Mouse (Mus musculus) forebrain, embryonic 14.5 days (tissue): ENCODE results near the gene Ucma. TPM values are rescaled to one million over a fixed set of nuclear protein-coding genes. Genes with fewer than 3 reads are reported as not detected.

Source experiments
- ATAC-seq: fragments of 200-750 bp; cut with Nextera tagmentation; 2 replicates; pipeline ENCODE4 v1.8.0; 2017; ENCODE audit warnings: mild to moderate bottlenecking, moderate library complexity
- DNase-seq: peaks from one replicate; pipeline ENCODE4 v3.0.0-alpha.2; 2015; ENCODE audit warnings: low spot score
- H3K27ac ChIP-seq: fragments of 300-500 bp; sonication (generic); 2 replicates; pipeline ENCODE4 v1.5.1; 2014; ENCODE audit warnings: low read depth, mild to moderate bottlenecking, control low read depth, low read length, moderate library complexity
- H3K27me3 ChIP-seq: fragments of 300-500 bp; sonication (generic); replicated peaks from 2 replicates; pipeline ENCODE4 v1.6.1; 2014; ENCODE audit warnings: low read length, control low read depth, mixed read lengths; ENCODE audit not compliant: control insufficient read depth, insufficient read depth
- H3K36me3 ChIP-seq: fragments of 300-500 bp; sonication (generic); 2 replicates; pipeline ENCODE4 v1.6.1; 2014; ENCODE audit warnings: low read length, control low read depth; ENCODE audit not compliant: control insufficient read depth, insufficient read depth
- H3K4me1 ChIP-seq: fragments of 300-500 bp; sonication (generic); 2 replicates; pipeline ENCODE4 v1.6.1; 2014; ENCODE audit warnings: antibody characterized with exemption, low read length, control low read depth; ENCODE audit not compliant: control insufficient read depth, insufficient read depth
- H3K4me2 ChIP-seq: fragments of 300-500 bp; sonication (generic); 2 replicates; pipeline ENCODE4 v1.6.1; 2014; ENCODE audit warnings: mild to moderate bottlenecking, control low read depth, low read length
- H3K4me3 ChIP-seq: fragments of 300-500 bp; sonication (generic); 2 replicates; pipeline ENCODE4 v1.5.1; 2014; ENCODE audit warnings: low read depth, low read length, control low read depth
- H3K9ac ChIP-seq: fragments of 300-500 bp; sonication (generic); 2 replicates; pipeline ENCODE4 v1.6.1; 2014; ENCODE audit warnings: mild to moderate bottlenecking, low read length, control low read depth, moderate library complexity
- H3K9me3 ChIP-seq: fragments of 300-500 bp; sonication (generic); replicated peaks from 2 replicates; pipeline ENCODE4 v1.6.1; 2016; ENCODE audit warnings: low read length, control low read depth, mixed read lengths; ENCODE audit not compliant: control insufficient read depth
- WGBS: fragments of 180-500 bp; shearing (Covaris S2); extraction: QIAGEN DNeasy Blood & Tissue Kit; methylation state at CpG from one replicate; pipeline ENCODE4 v1.1.7; 2014; 5-methylcytosine and 5-hydroxymethylcytosine counted together
- polyA plus RNA-seq: library from polyadenylated mRNA; unstranded; fragments of >200 nt; fragmentation: Nextera tagmentation; extraction: Ambion mirVana; gene quantifications from 2 replicates; pipeline ENCODE4 v1.2.1, GENCODE M21; 2014

Gene Ucma
- polyA plus RNA-seq, 1 experiment from 2014 or later = 0.34 TPM

DNA sequence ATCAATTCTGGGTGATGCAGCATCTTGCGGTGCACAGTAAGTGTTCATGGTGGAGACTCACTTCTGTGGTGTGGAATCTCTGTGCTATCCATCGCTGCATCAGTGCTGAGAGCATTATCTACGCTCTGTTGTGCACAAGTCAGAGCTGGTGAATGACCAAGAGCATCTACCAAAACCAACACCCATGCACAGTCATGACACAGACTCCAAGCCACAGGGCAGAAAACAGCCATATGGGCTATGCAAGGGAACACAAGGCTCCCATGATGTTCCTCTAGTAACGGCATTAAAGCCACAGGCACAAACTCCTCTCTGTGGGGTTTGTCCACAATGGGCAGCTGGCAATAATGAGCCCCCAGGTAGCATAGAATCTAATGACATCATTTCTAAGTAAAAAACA, 53.9 kb downstream of the Ucma start:
- ATAC-seq = no peak
- H3K9me3 ChIP-seq = no peaks in the 10 kb centered on the region
- WGBS = 89% methylated on average over 4 of the region's 4 CpGs
- no peaks in the 10 kb centered on the region for H3K4me1 ChIP-seq
- DNase-seq = no peak
- H3K4me2 ChIP-seq = no peak overlapping the region
- H3K9ac ChIP-seq = no peak overlapping the region
- H3K27ac ChIP-seq = no peak overlapping the region
- no peak overlapping the region for H3K4me3 ChIP-seq
- H3K27me3 ChIP-seq = no peaks in the 10 kb centered on the region
- no peaks in the 10 kb centered on the region for H3K36me3 ChIP-seq

DNA sequence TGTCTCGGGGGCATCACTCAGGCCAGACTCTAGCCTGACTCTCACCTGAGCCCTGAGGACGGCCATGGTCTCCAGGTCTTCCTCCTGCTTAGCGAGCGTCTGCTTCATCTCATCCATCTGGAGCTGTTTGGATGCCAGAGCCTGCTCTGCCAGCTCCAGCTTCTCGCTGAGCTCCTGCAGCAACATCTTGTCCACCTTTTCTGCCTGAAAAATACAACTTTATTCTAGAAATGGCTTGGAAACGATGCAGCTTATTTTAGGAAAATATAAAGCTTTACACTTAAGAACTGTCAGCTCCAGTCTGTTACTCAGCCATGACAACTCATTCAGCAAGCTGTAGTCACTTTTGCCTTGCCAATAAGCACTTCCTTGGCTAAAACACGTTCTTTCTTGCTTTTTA, 55.3 kb downstream of the Ucma start:
- no peak overlapping the region for H3K27ac ChIP-seq
- H3K4me3 ChIP-seq = no peak overlapping the region
- ATAC-seq (no peak), DNase-seq (peak; percentile 31)
- H3K4me1 ChIP-seq = no peaks in the 10 kb centered on the region
- no peaks in the 10 kb centered on the region for H3K36me3 ChIP-seq
- H3K27me3 ChIP-seq = no peaks in the 10 kb centered on the region
- H3K4me2 ChIP-seq = no peak overlapping the region
- H3K9ac ChIP-seq = no peak overlapping the region
- no peaks in the 10 kb centered on the region for H3K9me3 ChIP-seq
- WGBS = 81% methylated on average over 7 of the region's 7 CpGs

DNA sequence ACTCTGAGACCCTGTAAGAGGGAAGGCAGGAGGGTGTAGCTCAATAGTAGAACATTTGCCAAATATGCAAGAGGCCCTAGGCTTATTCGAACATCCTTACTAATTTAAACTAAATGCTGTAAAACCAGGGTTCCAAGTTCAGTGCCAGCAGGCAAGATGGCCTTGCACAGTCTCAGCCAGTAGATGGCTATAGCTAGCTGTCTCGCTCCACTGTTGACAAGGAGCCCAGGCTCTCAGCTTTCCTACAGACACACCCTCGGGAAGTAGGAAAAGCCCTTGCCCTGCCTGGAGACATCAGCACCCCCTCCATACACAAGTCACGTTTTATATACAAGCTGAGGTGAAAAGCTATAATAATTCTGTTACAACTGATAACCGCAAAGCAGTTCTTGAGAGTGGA, 56.7 kb downstream of the Ucma start:
- DNase-seq (no peak), ATAC-seq (no peak)
- H3K27ac ChIP-seq = no peak overlapping the region
- no peaks in the 10 kb centered on the region for H3K36me3 ChIP-seq
- H3K9me3 ChIP-seq = no peaks in the 10 kb centered on the region
- H3K4me2 ChIP-seq = no peak overlapping the region
- no peak overlapping the region for H3K9ac ChIP-seq
- peaks cover under 1% of the 10 kb centered on the region; the same call in 1 of the 2 replicates for H3K4me1 ChIP-seq
- no peaks in the 10 kb centered on the region for H3K27me3 ChIP-seq
- H3K4me3 ChIP-seq = no peak overlapping the region
- WGBS = 84% methylated on average over 5 of the region's 5 CpGs

DNA sequence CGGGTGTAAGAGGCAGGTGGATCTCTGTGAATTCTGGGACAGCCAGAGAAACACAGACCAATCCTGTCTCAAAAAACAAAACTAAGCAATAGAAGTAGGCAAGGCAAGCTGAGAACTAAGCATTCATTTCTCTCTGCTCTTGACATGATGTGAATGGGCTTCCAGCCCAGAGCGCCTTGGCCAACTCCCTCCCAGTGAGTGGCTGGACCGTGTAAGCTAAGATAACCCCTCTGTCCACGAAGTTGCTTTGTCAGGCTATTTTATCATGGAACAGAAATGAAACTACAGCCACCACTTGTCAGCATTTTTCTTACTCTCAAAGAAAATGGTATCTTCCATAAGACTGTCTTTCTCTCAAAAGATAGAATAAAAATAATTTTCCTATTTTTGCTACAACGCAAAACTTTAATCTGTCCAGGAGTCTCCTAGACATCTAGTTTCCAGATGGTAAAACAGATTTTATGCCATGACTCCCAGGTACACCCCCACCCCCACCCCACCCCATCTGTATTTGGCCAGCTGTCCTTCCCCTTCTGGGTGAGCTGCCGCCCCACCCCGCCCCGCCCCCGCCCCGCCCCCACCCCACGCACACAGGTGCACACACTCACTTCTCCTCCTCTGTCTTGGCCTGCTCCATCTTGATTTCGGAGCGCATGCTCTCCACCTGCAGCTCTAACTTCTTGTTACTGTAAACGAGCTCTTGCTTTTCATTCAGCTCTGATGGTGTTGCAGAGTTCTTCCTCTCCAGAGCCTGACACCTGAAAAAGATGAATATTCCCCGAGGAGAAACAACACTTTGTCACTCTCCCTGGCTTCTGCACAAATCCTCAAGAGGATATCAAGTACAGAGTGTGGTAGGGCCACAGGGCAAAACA, 57.9 kb downstream of the Ucma start:
- no peak for ATAC-seq
- DNase-seq = no peak
- H3K9ac ChIP-seq = no peak overlapping the region

DNA sequence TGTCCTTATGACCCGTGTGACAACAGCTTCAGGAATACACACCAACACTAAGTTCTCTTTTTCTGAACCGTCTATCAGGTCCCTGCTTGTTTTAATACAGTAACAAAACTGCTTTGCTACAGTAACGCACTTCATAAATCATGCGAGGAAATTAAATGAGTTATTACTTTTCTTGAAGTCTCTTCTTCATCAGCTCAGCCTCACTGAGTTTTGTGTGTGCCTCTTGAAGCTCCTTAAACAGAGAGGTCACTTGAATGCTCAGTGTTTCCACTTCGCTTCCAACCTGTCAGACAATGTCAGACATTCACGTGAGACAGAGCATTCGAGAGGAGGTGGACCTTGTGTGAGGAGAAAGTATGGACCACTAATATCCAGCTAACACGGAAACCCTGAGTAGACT, 58.9 kb downstream of the Ucma start:
- H3K4me3 ChIP-seq = no peak overlapping the region
- no peak overlapping the region for H3K27ac ChIP-seq
- no peaks in the 10 kb centered on the region for H3K36me3 ChIP-seq
- H3K4me2 ChIP-seq = no peak overlapping the region
- 86% methylated on average over 8 of the region's 8 CpGs for WGBS
- H3K9ac ChIP-seq = no peak overlapping the region
- no peaks in the 10 kb centered on the region for H3K9me3 ChIP-seq
- H3K4me1 ChIP-seq = peaks cover 8% of the 10 kb centered on the region
- DNase-seq = no peak
- no peaks in the 10 kb centered on the region for H3K27me3 ChIP-seq
- ATAC-seq = no peak

More for the DNA sequence above, 57.9 kb downstream of the Ucma start:
- WGBS = 60% methylated on average over 15 of the region's 15 CpGs
- Histone ChIP-seq H3K4me1 (peaks cover 8% of the 10 kb centered on the region), H3K36me3 (no peaks in the 10 kb centered on the region), H3K27me3 (no peaks in the 10 kb centered on the region), H3K4me3 (no peak overlapping the region), H3K9me3 (no peaks in the 10 kb centered on the region), H3K4me2 (no peak overlapping the region), H3K27ac (no peak overlapping the region)

DNA sequence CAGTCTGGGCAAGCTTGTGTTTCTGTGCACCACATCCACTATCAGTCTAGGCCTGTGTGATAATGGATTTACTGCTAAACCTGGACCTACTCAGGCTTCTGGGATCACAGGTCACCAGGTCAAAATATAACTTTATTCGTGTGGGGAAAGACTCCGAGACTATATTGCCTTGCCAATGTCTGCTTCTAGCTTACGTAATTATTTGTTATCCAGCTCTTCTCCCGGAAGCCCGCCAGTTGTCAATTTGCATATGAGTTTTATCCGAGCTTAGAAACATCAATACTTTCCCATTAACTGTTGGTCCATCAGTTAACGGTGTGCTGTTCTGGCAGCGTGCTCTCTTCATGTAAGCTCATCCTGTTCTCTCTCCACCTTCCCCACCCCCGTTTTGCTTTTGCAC, 59.3 kb downstream of the Ucma start:
- 82% methylated on average over 9 of the region's 9 CpGs for WGBS

More for the DNA sequence above, 59.3 kb downstream of the Ucma start:
- Histone ChIP-seq H3K4me3 (no peak overlapping the region), H3K4me1 (peaks cover 8% of the 10 kb centered on the region), H3K4me2 (no peak overlapping the region), H3K27me3 (no peaks in the 10 kb centered on the region), H3K9ac (no peak overlapping the region), H3K36me3 (no peaks in the 10 kb centered on the region), H3K27ac (no peak overlapping the region), H3K9me3 (no peaks in the 10 kb centered on the region)
- no peak for ATAC-seq
- DNase-seq = no peak

Other genes starting within 250 kb of the Ucma start
- gene Sephs1, start 94.6 kb upstream of the Ucma start, polyA plus RNA-seq = 88.5 and 102 TPM in 2 replicates
- 52.0 and 54.6 TPM in 2 replicates for gene Phyh, start 57.1 kb upstream of the Ucma start, polyA plus RNA-seq
- 14.8 and 17.9 TPM in 2 replicates for gene Mcm10, start 36.7 kb downstream of the Ucma start, polyA plus RNA-seq
- 4.5 and 6.8 TPM in 2 replicates for gene Optn, start 87.9 kb downstream of the Ucma start, polyA plus RNA-seq
- 2.2 and 3.8 TPM in 2 replicates for gene Ccdc3, start 161.7 kb downstream of the Ucma start, polyA plus RNA-seq